Mouse (Mus musculus) neural tube, embryonic 12.5 days (tissue): ENCODE results near the gene Fam45a. TPM values are rescaled to one million over a fixed set of nuclear protein-coding genes. Genes with fewer than 3 reads are reported as not detected.
A peak's percentile ranks its signal among the peaks of the same experiment; 100 is the strongest.
"Not testable (repeated sequence)": the region's sequence is repeated elsewhere in the genome, so short reads cannot be mapped to it uniquely, and the experiment has no call there.

Experiments
- ATAC-seq: fragments of 200-750 bp; cut with Nextera tagmentation; 2 replicates; pipeline ENCODE4 v1.8.0; 2017; ENCODE audit warnings: low read depth, mild to moderate bottlenecking, moderate TSS enrichment, moderate library complexity; ENCODE audit not compliant: low FRiP score
- H3K27ac ChIP-seq: fragments of 300-500 bp; sonication (generic); 2 replicates; pipeline ENCODE4 v1.5.1; 2016
- H3K27me3 ChIP-seq: fragments of 300-500 bp; sonication (generic); replicated peaks from 2 replicates; pipeline ENCODE4 v1.6.1; 2016; ENCODE audit warnings: mild to moderate bottlenecking
- H3K36me3 ChIP-seq: fragments of 300-500 bp; sonication (generic); 2 replicates; pipeline ENCODE4 v1.6.1; 2016; ENCODE audit warnings: mild to moderate bottlenecking
- H3K4me1 ChIP-seq: fragments of 300-500 bp; sonication (generic); 2 replicates; pipeline ENCODE4 v1.6.1; 2016
- H3K4me2 ChIP-seq: fragments of 300-500 bp; sonication (generic); replicated peaks from 2 replicates; pipeline ENCODE4 v1.6.1; 2016; ENCODE audit warnings: mild to moderate bottlenecking
- H3K4me3 ChIP-seq: fragments of 300-500 bp; sonication (generic); 2 replicates; pipeline ENCODE4 v1.5.1; 2016
- H3K9ac ChIP-seq: fragments of 300-500 bp; sonication (generic); 2 replicates; pipeline ENCODE4 v1.6.1; 2016; ENCODE audit warnings: mild to moderate bottlenecking
- H3K9me3 ChIP-seq: fragments of 300-500 bp; sonication (generic); 2 replicates; pipeline ENCODE4 v1.6.1; 2016; ENCODE audit warnings: mild to moderate bottlenecking
- WGBS: fragments of 180-500 bp; shearing (Covaris S2); methylation state at CpG from one replicate; pipeline ENCODE4 v1.1.7; 2016; 5-methylcytosine and 5-hydroxymethylcytosine counted together
- microRNA-seq: library from miRNA; unstranded; fragments of <30 nt; microRNA quantifications from one replicate; pipeline ENCODE4, GENCODE M21; 2017
- polyA plus RNA-seq: library from polyadenylated mRNA; unstranded; fragments of >200 nt; fragmentation: Nextera tagmentation; extraction: Ambion mirVana; gene quantifications from 2 replicates; pipeline ENCODE4 v1.2.1, GENCODE M21; 2016

The Fam45a gene
- polyA plus RNA-seq, 1 experiment from 2014 or later, result 35.5 TPM

GRCm38 (mm10) chr19:60866169-60866568 is 54.8 kb downstream of the Fam45a start:
- not testable (repeated sequence) for H3K9me3 ChIP-seq, H3K4me3 ChIP-seq, H3K4me1 ChIP-seq, H3K27ac ChIP-seq, ATAC-seq, H3K4me2 ChIP-seq, H3K9ac ChIP-seq, H3K27me3 ChIP-seq
- 96% methylated on average over 4 of the region's 4 CpGs for WGBS
- peaks cover 35% of the 10 kb centered on the region for H3K36me3 ChIP-seq

DNA sequence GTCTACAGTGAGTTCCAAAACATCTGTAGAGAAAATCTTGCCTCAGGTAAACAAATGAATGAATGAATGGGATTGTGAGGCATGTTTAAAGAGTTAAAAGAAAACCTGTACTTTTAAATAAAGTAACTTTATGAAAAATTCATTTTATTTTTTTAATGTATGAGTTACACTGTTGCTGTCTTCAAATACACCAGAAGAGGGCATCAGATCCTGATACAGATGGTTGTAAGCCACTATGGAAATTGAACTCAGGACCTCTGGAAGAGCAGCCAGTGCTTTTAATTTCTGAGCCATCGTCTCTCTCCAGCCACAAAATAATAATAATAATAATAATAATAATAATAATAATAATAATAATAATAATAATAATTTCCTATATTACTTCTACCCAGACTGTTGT is 59.1 kb downstream of the Fam45a start:
- no peak for ATAC-seq
- Histone ChIP-seq H3K4me3 (no peak overlapping the region), H3K9ac (no peak overlapping the region), H3K27me3 (no peaks in the 10 kb centered on the region), H3K9me3 (no peaks in the 10 kb centered on the region), H3K27ac (no peak overlapping the region), H3K4me1 (peaks cover 8% of the 10 kb centered on the region), H3K36me3 (peaks cover 23% of the 10 kb centered on the region), H3K4me2 (no peak overlapping the region)
- 93% methylated on average over 1 of the region's 1 CpGs for WGBS

DNA sequence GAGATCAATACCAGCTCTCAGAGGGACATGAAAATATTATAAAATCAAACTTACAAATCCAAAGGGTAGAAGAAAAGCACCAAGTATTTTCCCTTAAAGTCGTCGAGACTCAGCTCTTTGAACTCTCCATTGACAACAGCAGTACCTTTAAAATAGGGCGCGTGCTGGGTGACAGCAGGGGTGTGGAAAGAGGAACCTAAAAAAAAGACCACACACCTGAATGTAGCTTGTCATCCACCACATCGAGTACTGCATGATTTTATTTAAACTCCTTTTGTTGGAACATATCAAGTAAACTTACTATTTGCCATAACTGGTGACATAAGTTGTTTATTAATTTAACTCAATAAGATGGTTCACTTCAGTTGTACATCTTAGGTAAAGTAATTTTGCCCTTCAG is 60.0 kb downstream of the Fam45a start:
- no peak overlapping the region for H3K4me2 ChIP-seq
- WGBS, result 94% methylated on average over 5 of the region's 5 CpGs
- no peak overlapping the region for H3K4me3 ChIP-seq
- H3K36me3 ChIP-seq, result peaks cover 23% of the 10 kb centered on the region
- H3K27ac ChIP-seq, result no peak overlapping the region
- peaks cover 8% of the 10 kb centered on the region for H3K4me1 ChIP-seq
- no peaks in the 10 kb centered on the region for H3K9me3 ChIP-seq
- ATAC-seq, result no peak
- H3K9ac ChIP-seq, result no peak overlapping the region
- no peaks in the 10 kb centered on the region for H3K27me3 ChIP-seq

- Histone ChIP-seq H3K36me3 (peaks cover 18% of the 10 kb centered on the region), H3K4me2 (no peak overlapping the region), H3K4me1 (peaks cover 8% of the 10 kb centered on the region), H3K27ac (no peak overlapping the region), H3K9me3 (no peaks in the 10 kb centered on the region), H3K4me3 (no peak overlapping the region), H3K9ac (no peak overlapping the region), H3K27me3 (no peaks in the 10 kb centered on the region)
- ATAC-seq, result no peak
- 86% methylated on average over 1 of the region's 1 CpGs for WGBS
Measured at GRCm38 (mm10) chr19:60872272-60872671, 60.9 kb downstream of the Fam45a start.

DNA sequence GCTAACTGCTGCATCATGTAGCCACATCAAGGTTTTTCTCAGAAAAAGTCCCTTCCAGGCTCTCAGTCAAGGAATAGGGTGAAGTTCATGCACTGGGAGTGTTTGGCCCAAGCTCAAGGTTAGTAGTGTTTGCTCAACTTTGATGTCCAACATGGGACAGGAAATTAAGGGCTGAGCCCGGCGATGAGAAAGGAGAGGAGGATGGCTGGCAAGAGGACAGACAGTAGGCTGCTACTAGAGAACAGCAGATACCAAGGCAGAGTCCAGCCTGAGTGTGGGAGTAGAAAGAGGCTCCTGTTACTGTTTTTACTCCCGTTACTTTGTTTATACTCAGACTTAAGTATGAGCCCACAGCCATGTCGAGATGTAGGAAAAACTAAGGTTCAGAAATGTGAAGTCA is 62.1 kb downstream of the Fam45a start:
- H3K9me3 ChIP-seq, result no peaks in the 10 kb centered on the region
- H3K27ac ChIP-seq, result no peak overlapping the region
- H3K36me3 ChIP-seq, result peaks cover 10% of the 10 kb centered on the region
- peak overlapping the region; percentile 67 for H3K4me2 ChIP-seq
- 41% methylated on average over 4 of the region's 4 CpGs for WGBS
- no peak overlapping the region for H3K9ac ChIP-seq
- peaks cover 8% of the 10 kb centered on the region for H3K4me1 ChIP-seq
- ATAC-seq, result no peak
- peak overlapping the region; percentile 57 for H3K4me3 ChIP-seq
- H3K27me3 ChIP-seq, result no peaks in the 10 kb centered on the region

DNA sequence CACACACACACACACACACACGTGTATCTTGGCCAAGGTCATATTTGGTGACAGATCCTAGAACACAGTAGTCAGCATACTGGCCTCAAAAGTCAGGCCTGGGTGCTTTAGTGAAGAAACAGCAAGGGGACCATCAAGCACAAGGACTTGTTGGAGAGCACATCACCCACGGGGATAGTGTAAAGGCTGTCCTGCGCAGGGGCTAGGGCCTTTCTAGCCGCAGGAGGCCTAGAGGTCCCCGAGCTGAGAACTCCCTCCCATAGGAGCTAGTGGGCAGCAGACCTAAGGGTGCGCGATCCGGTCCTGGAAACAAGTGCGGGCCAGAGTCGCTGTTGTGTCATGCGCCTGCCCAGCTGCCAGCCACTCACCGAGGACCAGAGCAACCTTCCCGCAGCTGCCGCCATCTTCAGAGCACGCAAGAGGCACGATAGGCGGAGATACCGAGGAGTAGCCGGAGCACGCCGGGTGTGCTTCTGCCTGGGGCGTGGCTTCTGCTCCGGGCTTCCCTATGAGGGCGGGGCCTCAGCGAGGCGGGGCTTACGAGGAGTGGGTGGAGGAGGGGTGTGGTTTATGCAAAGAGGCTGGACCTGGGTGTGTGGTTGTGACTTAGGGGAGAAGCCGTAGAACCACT is 62.8 kb downstream of the Fam45a start, which contains the start of gene Prdx3:
TSS of gene Prdx3 (minus strand) at position 493 of the 631 bp plus-strand sequence.
- ATAC-seq, result peak; percentile 99
- H3K9ac ChIP-seq, result peak within 1 kb of the TSS; percentile 68
- H3K9me3 ChIP-seq, result no peaks in the 10 kb centered on the region
- H3K4me1 ChIP-seq, result peaks cover 8% of the 10 kb centered on the region
- H3K27me3 ChIP-seq, result no peaks in the 10 kb centered on the region
- peaks cover 4% of the 10 kb centered on the region; the same call in 1 of the 2 replicates for H3K36me3 ChIP-seq
- WGBS, result under 1% methylated on average over 28 of the region's 28 CpGs
- H3K27ac ChIP-seq, result no peak within 1 kb of the TSS; the same call in 1 of the 2 replicates
- H3K4me3 ChIP-seq, result peak within 1 kb of the TSS; percentile 57
- H3K4me2 ChIP-seq, result peak within 1 kb of the TSS; percentile 67

DNA sequence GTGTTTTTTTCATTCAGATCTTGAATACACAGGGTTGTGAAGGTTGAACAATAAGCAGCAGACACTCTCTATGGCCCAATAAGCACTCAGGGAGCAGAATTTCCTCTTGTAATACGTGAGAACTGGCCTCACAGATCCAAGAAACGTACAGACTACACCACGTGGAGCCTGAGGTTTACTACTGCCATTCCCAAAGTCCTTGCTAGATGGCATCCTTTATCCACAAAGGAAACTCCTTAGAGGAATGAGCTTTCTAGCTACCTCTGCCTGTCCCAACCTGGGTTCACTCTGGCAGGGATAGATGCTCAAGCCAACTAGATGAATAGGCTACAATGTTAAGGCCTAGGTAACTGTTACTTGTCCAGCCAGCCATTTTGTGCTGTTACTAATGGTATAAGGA is 71.7 kb downstream of the Fam45a start:
- H3K9ac ChIP-seq, result no peak overlapping the region
- H3K4me1 ChIP-seq, result no peaks in the 10 kb centered on the region
- H3K4me3 ChIP-seq, result no peak overlapping the region
- WGBS, result 9% methylated on average over 3 of the region's 3 CpGs
- no peaks in the 10 kb centered on the region for H3K27me3 ChIP-seq
- ATAC-seq, result no peak
- H3K27ac ChIP-seq, result no peak overlapping the region
- no peaks in the 10 kb centered on the region for H3K9me3 ChIP-seq
- no peak overlapping the region for H3K4me2 ChIP-seq
- H3K36me3 ChIP-seq, result no peaks in the 10 kb centered on the region

Small RNAs within 50 kb of the gene (microRNA-seq; reads per million reads assigned to microRNA genes)
- gene mmu-mir-3084-1, result not detected

Other genes starting within 250 kb of the Fam45a start
- 38.7 and 39.9 TPM in 2 replicates for gene Cacul1, start 230.6 kb upstream of the Fam45a start, polyA plus RNA-seq
- gene Nanos1, start 55.6 kb upstream of the Fam45a start, polyA plus RNA-seq, result 7.7 and 8.5 TPM in 2 replicates
- 115 and 121 TPM in 2 replicates for gene Eif3a, start 20.9 kb upstream of the Fam45a start, polyA plus RNA-seq
- gene Sfxn4, start 49.9 kb downstream of the Fam45a start, polyA plus RNA-seq, result 14.2 and 15.0 TPM in 2 replicates
- 98.7 and 102 TPM in 2 replicates for gene Prdx3, start 63.0 kb downstream of the Fam45a start, polyA plus RNA-seq
- gene Grk5, start 78.2 kb downstream of the Fam45a start, polyA plus RNA-seq, result 2.8 and 3.4 TPM in 2 replicates